Mouse (Mus musculus) heart, adult 2 months (tissue): ENCODE measurements around the gene Ezr.
"Not testable (repeated sequence)": the region's sequence is repeated elsewhere in the genome, so short reads cannot be mapped to it uniquely, and the experiment has no call there.

Source experiments
- CTCF ChIP-seq: fragments of 200-600 bp; IDR thresholded peaks from 2 replicates; pipeline ENCODE4 v1.8.1; 2022; ENCODE audit warnings: antibody characterized with exemption, mild to moderate bottlenecking, moderate library complexity
- EP300 ChIP-seq: fragments of 200-500 bp; IDR thresholded peaks from 2 replicates; pipeline ENCODE4 v1.6.1; 2011; ENCODE audit warnings: low read depth, low read length, control low read depth; ENCODE audit not compliant: insufficient read depth
- POLR2A ChIP-seq: fragments of 200-500 bp; IDR thresholded peaks from 2 replicates; pipeline ENCODE4 v1.6.1; 2011; ENCODE audit warnings: mild to moderate bottlenecking, low read depth, low read length, control low read depth; ENCODE audit not compliant: insufficient read depth

DNA sequence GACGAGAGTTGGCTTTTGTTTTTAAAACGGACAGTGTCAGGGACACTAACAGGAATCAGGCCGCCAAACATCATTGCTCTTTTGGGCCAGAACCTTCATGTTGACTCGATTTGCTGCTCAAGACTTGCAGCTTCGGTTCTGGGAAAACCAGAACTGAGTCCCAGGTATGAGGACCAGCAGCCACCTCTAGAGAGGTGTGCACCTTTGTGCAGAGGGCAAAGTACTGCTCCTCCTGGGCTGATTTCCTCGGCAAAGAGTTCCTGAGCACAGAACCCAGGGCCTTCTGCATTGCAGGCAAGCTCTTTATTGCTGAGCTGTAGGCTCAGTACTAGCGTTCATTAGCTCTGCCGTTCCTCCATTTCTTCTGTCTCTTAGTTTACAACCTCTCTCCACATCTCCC lies 68.6 kb downstream of the Ezr start:
- not testable (repeated sequence) for TF ChIP-seq CTCF, POLR2A, EP300
